In genomic region chr4:120340686-120341085, GRCm38 (mm10) we compare ENCODE assay signal across 23 mouse cellular contexts. TPM values are rescaled to one million over a fixed set of nuclear protein-coding genes. Genes with fewer than 3 reads are reported as not detected.
A peak's percentile ranks its signal among the peaks of the same experiment; 100 is the strongest.
DNase-seq lines count a peak whose midpoint lies in the region; ATAC-seq lines count a peak whose summit lies in the region.
"Had no signal": no experiment of that assay in that cellular context is flagged by ENCODE, and none has a peak within 500 bp of the region (broad histone marks: within the 10 kb centered on the region; RNA-seq: fewer than 3 reads in every experiment).

No protein-coding gene starts in this region.

- H3K9me3 ChIP-seq in heart, embryonic 10.5 days: no peaks in the 10 kb centered on the region

- WGBS in heart, embryonic 10.5 days: 76% methylated on average over 4 of the region's 4 CpGs

- H3K4me3 ChIP-seq in heart, embryonic 10.5 days: no peak overlapping the region

- H3K36me3 ChIP-seq in heart, embryonic 10.5 days: no peaks in the 10 kb centered on the region
- H3K36me3 ChIP-seq: G1E had no signal

- H3K4me1 ChIP-seq in heart, embryonic 10.5 days: peaks cover 6% of the 10 kb centered on the region; the same call in 1 of the 2 replicates

- intact Hi-C loops in heart, postnatal 25 days (cut with DNase I): no loop called here
- intact Hi-C loops in heart, postnatal 14 days (cut with DNase I): no loop called here

- peak; percentile 76 for DNase-seq in heart, adult 11 months
- DNase-seq in heart, postnatal 25 days (ENCODE audit: low spot score): no peak
- peak; percentile 62 for DNase-seq in heart, embryonic 10.5 days (ENCODE audit: low spot score)
- no peak for DNase-seq in heart, postnatal 14 days
- peak; percentile 10 for DNase-seq in urinary bladder, adult 2 months (ENCODE audit: low spot score)
- no peak for DNase-seq in urinary bladder, postnatal 36 days (ENCODE audit: low spot score in 2 of 2)
- DNase-seq in brain, adult 2 months (ENCODE audit: low read depth, low spot score): peak; percentile 22
- DNase-seq: adrenal gland, adult 2 months; adrenal gland, adult 8-10 months; adrenal gland, postnatal 10 days; adrenal gland, postnatal 14 days; adrenal gland, postnatal 25 days; adrenal gland, postnatal 36 days; B cell, adult 2 months; cerebellum, adult 11 months; cerebellum, adult 11-12 months; cerebellum, adult 18-20 months; cerebellum, adult 2 months had no signal

- ATAC-seq in activated CD4-positive, CD25-positive, alpha-beta regulatory T cell, adult 4 months: no peak
- ATAC-seq: CD4-positive, CD25-positive, alpha-beta regulatory T cell, adult 4 months; Patski had no signal

- H3K27me3 ChIP-seq in heart, embryonic 10.5 days (ENCODE audit: insufficient read depth, poor library complexity, severe bottlenecking): no peaks in the 10 kb centered on the region

- no peak overlapping the region for H3K27ac ChIP-seq in heart, embryonic 10.5 days

RNA-seq across cellular contexts. Expression of gene Foxo6, which starts 53.5 kb away (rescaled TPM):
- total RNA-seq in heart, postnatal 25 days (2021): 1 to 10 TPM; 2.6 to 5.6 TPM
- polyA plus RNA-seq in heart, embryonic 10.5 days (2016; fragmentation: Nextera tagmentation; extraction: Ambion mirVana): 0.07 and 0.20 TPM in 2 replicates
- total RNA-seq in heart, postnatal 14 days (2021): 1 to 10 TPM; 6.1 to 7.2 TPM
- polyA plus RNA-seq in urinary bladder, adult 2 months (2012; rRNA removed): 2.2 and 2.6 TPM in 2 replicates
- polyA plus RNA-seq in activated CD4-positive, CD25-positive, alpha-beta regulatory T cell, adult 4 months (2017; shearing (Covaris generic)): not detected
- total RNA-seq: CH12.LX, G1E had no signal
- polyA plus RNA-seq: CD4-positive, CD25-positive, alpha-beta regulatory T cell, adult 4 months; G1E had no signal

Comparison
In these comparisons a context has a peak if more than half of its experiments do, and no peak if none do; other contexts are left out.
1. DNase-seq: peak in heart, adult 11 months (single experiment), heart, embryonic 10.5 days (single experiment), urinary bladder, adult 2 months (single experiment) and brain, adult 2 months (single experiment); none in heart, postnatal 25 days (single experiment), heart, postnatal 14 days (0 of 2) and urinary bladder, postnatal 36 days (0 of 2).